Mouse (Mus musculus): Measurements from ENCODE around the gene Snx29.
A peak's percentile ranks its signal among the peaks of the same experiment; 100 is the strongest.

Snx29 gene

DNA sequence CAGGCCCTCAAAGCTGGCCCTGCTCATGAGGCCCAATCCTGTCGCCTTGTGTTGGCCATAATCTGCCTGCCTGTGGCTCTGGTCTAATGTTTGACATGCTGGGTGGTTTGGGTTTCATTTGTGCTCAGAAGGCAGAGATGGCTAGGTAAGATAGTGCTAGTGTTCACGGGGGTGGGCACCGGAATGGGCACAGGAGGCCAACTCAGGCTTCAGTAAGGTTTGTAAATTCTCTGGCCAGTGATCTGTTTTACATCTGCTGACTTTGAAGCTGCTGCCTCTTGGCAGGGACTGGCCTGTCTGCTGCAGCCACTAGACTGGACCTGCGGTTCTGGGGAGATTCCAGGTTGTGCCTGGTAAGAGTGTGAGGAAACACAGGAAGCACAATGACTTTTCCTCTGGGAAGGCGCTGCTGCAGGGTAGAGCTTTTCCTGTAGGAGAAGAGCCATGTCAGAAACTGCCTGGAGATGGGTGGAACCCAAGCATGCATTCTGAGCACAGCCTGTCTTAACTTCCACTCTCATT, 408.4 kb downstream of the Snx29 start:
- no peak for DNase-seq (ENCODE audit: low spot score)

DNA sequence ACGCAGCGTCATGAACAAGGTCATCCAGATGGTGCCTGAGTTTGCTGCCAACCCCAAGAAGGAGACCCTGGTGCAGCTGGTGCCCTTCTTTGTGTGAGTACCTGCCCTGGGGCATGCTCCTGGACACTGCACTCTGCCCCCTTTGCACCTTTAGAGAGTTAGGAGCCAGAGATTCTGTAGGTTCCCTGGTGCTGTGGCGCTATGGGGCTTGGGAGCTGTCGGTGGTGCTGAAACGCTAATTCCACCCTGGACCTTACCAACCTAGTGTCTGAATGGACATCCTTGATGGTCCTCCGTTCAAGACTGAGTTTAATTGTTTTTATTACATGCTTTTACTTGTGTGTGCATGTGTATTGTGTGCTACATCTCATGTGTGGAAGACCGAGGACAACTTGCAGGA, 415.6 kb downstream of the Snx29 start:
- peak; percentile 78 for DNase-seq (ENCODE audit: low spot score)

DNA sequence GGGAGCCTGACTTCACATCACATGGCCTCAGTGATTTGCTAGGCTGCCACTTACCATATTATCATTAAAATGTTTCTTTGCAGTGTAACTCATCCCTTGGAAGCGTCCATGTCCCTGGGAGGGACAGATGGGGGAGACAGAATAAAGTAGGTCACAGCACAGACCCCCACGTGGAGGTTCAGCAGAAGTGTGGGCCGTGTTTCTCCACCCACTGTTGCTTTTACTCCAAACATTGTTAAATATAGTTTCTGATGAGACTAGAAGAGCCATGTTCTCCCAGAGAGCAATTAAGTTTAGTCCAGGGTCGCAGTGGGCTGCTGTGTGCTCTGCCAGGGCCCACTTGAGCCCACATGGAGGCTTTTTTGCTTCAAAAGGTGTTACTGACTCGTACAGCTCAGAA, 419.2 kb downstream of the Snx29 start:
- no peak for DNase-seq (ENCODE audit: low spot score)

DNA sequence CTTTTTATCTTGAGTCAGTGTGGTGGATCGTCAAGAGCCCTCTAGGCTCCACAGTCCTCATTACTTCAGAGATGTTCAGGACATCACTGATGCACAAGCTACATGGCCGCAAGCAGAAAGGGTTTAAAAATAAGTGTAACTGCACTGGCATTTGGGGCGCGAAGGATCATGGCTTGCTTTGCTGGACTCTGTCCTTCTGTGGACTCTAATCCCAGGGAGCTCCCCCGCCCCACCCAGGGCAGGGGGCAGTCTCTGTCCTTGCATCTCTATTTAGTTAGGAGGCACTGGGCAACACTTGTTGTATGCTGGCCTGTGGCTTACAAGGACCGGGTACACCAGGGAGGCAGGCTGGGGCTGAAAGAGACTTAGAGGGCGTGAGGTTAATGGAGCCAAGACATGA, 419.6 kb downstream of the Snx29 start:
- DNase-seq (ENCODE audit: low spot score): no peak

DNA sequence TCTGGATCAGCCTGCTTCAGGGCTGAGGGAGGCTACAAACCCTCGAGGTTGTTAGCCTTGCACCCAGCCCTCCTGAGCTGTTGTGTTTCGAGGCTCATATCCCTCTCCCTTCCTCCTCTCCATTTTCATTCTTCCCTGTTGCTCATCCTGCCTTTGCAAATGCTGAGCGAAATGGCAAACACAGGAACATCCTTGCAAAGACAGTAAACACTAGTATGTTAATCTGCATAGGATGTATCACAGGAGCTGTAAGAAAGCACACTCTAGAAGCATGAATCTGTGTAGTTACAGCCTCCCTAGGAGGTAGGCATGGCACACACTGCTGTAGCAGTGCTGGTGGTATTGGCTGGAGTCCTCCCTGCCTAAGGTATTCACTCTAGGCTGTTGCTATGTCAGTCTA, 420.3 kb downstream of the Snx29 start:
- no peak for DNase-seq (ENCODE audit: low spot score)

DNA sequence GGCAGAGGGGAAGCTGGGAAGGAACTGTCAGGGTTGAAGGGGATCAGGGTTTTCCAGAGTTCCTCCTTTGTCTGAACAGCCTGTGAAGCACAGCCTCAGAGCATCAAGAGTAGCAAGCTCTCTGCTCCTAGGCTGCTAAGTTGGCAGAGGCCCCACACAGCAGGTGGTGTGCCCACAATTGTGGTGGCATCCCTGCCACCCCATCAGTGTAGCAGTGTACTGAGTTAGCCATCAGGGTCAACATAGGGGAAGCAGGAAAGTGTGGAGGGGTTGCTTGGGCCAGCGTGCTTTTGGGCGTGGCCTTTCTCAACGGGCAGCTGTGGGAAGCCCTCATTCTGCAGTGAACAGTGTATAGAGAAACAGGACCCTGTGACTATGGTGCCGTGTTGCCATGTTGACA, 421.0 kb downstream of the Snx29 start:
- no peak for DNase-seq (ENCODE audit: low spot score)

DNA sequence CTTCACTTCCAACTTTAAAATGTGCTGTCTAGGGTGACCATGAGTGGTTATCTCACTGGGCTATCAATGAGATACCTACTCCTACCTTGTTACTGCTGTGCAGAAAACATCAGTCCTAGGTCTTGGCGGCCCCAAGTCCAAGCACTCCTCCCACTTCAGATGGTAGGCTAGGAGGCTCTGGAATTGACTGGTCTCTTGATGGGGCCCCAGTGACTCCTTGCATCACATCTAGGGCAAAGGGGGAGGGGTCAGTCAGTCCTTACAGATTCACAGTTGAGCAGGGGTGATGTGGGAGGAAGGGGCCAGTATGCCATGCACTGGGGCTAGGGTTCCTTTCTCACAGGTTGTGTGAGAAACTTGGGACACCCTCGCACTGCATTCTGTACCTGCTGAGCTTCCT, 423.3 kb downstream of the Snx29 start:
- no peak for DNase-seq (ENCODE audit: low spot score)

DNA sequence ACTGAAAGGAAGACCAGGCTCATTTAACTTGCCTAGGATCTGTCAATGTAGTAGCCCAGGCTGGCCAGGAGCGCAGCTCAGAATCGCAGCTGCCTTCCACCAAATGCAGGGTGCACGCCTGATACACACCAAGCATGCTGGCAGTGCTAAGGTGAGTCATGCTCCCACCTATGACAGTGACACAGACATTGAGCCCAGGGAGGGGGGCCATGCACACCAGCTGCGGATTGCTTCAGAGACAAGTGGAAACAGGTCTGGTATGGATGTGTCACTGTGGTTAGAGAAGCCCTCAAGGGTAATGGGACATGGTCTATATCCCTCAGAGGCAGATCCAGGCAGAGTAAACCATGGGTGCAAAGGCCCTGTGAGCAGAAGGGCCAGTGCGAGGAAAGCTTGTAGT, 425.2 kb downstream of the Snx29 start:
- DNase-seq (ENCODE audit: low spot score): no peak

DNA sequence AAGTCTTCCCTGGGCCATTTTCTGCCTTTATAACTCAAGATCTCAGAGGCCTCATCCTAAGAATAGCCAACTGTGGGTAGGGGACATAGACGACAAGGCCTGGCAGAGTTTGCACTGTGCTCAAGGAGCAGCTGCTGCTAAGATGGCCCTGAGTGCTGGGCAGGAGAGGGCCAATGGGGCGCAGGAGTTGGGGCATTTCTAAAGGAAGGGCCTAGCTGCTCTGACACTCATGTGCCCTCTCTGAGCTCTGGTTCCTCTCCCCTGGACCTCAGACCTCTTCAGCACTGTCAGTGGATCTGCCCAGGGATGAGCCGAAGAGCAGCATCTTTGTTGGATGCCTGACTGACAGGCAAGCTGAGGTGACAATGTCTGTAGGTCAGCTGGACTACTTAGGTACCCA, 426.4 kb downstream of the Snx29 start:
- DNase-seq (ENCODE audit: low spot score): no peak

DNA sequence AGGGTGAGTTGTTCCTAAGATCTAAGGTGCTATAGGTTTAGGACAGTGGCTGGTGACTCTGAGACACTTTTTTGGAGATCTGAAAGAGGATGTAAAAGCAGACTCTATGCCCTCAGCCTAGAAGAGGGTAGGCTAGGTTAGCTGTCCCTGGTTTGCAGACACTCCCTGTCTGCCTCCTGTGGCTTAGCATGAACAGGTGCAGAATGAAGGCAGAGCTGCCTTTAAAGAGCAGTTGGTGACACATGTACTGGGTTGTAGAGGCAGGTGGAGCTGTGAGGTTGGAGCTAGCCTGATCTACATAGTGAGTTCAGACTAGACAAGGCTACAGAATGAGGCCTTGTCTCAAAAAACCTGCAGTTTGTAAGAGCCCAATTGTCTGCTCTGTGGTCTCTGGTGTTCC, 427.9 kb downstream of the Snx29 start:
- no peak for DNase-seq (ENCODE audit: low spot score)

DNA sequence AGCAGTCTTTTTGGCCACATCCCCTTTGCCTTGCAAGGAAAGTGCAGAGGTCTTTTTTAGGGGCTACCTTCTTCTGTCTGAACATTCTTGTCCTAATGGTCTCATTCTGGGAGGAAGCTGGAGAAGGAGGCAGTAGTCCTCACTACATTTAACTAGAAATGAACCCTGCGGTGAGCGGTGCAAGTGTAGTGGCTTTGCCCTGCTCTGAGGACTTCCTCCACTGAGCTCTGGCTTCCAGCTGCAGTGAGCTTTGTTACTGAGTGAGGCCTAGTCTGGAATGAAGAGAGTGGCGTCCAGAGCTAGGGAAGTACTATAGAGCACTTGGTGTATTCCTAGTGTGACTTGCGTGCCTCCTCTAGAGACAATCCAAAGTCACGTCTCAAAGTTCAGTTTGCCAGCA, 429.8 kb downstream of the Snx29 start:
- no peak for DNase-seq (ENCODE audit: low spot score)

DNA sequence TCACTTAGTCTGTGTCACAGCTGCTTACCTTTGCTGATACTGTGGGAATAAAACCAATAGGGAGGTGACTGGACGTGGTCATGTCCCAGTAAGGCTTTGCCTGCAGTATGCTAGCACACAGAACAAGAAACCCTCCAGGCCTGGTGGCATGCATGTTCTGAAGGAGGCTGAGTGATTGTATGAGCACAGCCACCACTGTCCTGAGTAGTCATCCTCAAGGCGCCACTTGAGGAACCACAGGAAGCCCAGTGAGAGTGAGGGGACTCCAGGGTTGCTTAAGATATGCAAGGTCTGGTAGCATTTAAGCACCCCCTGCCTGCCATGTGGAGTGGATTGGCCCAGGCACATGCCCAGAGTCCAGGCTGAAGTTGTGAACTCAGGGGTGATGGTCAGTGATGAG, 430.8 kb downstream of the Snx29 start:
- no peak for DNase-seq (ENCODE audit: low spot score)

DNA sequence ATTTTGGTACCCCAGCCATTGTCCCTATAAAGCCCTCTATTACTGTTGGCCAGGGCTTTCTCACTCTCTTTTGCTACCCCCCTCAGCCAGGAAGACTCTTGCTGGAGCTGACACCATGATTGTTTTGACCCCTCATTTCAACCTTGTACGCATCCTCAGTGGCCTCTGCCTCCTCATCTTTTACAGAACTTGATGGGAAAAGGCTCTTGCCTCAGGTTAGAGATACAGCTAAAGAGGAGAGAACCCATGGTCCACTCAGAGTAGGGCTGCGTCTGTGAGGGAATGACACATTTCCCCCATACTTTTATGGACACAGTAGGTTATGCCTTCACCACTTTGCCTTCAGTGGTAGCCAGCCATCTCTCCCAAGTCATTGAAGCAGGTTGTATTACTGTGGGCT, 431.4 kb downstream of the Snx29 start:
- DNase-seq (ENCODE audit: low spot score): no peak

DNA sequence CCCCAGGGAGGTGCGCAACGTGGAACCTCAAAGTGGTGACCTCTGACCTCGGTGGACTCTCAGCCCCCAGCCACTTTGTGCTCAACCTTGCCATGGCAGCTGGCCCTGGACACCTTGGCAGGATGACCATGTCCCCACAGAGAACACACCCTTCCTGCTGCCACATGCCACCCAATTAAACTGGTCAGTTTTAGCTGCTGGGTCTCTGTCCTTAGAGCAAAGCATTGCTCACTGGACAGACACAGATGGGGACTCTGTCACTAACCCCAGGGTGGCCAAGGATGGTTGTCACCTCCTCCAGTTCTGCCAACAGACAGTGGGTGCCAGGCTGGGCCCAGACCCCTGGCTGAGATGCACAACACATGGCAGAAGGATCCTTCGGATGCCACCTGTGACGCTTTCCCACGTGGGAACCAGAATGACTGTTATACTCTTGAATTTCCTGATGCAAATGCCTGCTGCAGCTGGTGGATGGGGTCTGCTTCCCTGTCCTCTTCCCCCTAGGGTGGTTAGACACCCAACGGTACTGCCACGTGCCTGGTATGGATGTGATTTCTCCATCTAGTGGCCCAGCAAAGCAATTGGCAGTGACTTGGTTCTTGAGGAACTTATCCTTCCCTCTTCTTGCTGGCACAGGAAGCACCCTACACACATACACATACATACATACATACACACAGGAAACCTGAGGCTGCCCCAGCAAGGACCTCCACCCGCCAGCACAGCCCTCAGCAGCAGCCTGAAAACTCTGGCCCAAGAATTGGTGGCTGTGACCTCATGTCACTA, 432.8 kb downstream of the Snx29 start:
- no peak for DNase-seq (ENCODE audit: low spot score)

DNA sequence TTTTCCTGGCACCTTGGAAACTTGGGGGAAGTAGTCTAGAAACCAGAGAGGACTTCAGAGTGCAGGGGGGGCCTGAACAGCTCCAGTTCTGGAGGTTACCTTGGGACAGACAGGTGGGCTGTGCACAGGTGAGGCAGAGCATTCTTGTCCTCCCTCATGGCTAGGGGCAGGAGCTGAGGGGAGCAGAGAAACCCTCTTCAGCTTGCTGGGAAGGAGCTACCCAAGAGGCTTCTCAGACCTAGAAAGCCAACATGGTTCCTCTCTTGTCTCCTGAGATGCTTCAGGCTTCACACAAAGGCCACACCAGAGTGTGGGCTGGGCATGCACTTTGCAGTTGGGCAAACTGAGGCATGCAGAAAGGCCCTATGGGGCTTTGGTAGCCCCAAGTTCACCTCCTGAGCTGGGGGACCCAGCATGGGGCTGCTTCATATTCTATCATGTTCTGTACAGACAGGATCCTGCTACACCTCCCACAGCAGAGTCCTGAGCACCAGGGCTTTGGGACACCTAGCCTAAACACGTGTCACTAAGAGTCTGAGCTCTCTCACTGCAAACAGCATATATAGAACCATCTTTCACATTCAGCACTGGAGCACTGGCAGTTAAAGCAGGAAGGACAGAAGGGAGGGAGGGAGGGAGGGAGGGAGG, 434.0 kb downstream of the Snx29 start:
- DNase-seq (ENCODE audit: low spot score): no peak

DNA sequence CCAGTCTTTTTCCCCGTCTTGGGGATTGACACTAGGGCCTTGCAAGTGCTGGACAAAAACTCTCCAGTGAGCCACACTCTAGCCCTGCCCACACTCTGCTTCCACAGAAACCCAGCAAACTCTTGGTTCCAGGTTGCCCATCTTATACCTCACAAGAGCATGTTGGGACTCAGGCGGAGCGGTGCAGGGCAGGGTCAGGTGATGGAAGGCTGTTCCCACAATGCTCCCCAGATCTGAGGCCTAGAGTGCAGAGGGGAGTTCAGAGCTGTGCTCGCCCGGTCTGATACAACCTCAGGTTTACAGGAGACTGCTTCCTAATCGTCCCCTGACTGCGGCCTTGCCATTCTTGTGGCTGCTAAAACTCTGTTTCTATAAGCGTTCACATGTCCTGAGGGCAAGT, 434.8 kb downstream of the Snx29 start:
- no peak for DNase-seq (ENCODE audit: low spot score)

DNA sequence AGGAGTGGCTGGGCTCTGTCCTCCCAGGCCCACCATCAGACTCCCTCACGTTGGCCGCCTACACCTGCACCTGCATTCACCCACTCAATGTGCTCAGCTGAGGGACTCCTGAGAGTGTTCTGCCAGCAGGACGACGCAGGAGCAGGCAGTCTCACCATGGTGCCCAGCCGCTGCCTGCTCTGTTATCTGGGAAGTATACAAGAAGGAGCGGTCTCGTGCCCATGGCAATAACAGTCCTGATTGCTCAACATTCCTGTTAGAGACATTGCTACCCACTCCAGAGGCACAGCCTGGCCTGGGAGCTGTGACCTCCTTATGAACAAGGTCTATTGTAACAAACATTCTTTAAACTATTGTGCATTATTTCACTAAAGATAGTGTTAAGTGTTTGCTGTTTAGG, 435.2 kb downstream of the Snx29 start:
- DNase-seq (ENCODE audit: low spot score): no peak

DNA sequence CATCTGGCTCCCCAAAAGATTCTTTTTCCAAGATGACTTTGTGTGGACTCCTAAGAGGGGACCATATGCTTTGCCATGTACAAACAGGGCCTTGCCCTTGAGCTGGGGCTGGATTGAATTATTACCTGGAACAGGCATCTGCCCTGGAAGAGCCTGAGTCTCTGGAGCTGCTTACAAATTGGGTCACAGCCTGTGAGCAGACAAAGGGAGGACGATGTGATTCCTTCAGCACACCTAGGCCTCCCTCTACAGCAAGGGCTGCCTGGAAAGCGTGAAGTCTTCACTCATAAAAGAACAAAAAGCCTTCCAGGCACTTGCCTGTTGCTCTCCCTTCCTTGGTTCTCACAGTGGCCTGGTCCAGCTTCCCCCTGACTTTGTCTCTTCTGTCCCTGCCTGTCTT, 449.6 kb downstream of the Snx29 start:
- no peak for DNase-seq (ENCODE audit: low spot score)

DNA sequence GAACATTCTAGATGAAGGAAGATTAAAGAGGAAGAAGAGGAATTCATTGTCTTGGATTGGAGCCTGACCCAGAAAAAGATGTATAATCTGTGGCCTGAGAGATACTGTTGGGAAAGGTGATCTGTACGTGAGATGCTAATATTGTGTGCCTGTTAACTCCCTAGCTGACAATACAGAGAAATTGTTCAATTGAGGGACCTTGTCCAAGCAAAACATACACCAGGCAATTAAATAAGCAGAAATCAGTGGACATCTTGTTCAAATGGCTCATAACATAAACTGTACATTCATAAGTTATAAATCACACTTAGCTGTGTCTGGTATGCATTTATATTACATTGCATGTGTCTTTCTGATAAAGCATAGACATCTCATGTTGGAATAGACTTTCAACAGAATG, 451.6 kb downstream of the Snx29 start:
- DNase-seq (ENCODE audit: low spot score): no peak

DNA sequence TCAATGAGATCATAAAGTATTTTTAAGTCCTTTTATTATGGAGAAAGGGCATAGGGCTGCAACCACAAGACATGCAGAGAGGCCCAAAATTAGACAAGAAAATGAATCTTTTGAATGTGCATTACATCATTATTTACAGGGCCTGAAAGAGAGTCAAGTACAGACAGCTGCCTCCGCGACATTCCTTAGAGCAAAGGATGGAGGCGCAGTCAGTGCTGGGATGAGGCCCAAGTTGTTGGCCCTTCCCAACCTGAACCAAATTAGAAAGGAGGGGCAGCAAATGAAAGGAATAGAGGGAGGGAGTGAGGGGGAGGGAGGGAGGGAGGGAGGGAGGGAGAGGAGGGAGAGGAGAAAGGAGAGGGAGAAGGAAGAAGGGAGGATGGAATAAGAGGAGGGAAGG, 453.8 kb downstream of the Snx29 start:
- DNase-seq (ENCODE audit: low spot score): no peak

DNA sequence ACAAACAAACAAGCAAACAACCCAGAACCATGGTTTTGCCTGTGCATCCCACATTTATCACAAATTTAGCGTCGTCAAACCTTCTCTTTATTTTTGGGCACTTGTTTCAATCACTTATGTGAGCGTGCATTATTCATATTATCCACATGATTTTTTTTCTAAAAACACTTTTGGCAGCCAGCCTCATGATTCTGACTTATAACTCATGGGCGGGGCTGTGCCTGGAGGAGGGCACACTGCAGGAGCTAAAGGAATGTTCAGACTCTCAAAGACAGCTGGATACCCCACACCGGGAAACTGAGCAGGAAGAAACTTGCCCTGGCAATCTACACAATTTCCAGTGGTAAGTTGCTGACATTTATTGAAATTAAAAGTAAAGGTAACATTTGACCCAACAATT, 455.5 kb downstream of the Snx29 start:
- no peak for DNase-seq (ENCODE audit: low spot score)

DNA sequence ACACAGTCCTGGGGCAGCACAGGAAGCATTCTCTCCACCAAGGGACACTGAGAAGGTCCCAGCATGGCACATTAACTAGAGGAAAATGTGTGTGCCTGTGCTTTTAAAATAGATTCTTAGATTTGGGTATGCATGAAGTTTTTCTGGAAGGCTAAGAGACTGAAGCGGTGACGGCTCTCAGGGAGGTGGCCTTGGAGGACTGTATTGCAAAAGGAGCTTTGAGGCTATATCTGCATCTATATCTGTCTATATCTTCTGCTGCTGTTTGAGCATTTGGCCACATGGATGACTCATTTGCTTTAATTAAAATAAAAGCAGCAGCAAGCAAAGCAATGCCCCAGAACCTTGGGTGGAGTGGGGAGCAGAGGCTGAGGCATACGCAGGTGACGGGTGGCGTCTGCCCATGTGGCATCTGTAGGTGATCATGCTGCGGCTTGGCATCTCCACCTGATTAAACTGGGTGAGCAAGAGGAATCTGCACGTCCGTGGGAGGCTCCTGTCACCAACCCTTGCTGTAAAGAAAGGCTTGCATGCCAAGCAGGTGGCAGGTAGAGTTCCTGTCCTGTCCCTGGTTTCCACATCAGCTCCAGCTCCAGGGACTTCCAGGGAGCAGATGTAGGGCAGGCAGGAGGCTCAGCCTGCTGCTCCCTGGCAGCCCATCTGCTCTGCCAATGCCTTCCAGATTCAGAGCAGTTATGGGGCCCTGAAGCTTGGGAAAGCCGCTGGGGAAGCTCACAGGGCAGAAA, 456.2 kb downstream of the Snx29 start:
- DNase-seq (ENCODE audit: low spot score): no peak

DNA sequence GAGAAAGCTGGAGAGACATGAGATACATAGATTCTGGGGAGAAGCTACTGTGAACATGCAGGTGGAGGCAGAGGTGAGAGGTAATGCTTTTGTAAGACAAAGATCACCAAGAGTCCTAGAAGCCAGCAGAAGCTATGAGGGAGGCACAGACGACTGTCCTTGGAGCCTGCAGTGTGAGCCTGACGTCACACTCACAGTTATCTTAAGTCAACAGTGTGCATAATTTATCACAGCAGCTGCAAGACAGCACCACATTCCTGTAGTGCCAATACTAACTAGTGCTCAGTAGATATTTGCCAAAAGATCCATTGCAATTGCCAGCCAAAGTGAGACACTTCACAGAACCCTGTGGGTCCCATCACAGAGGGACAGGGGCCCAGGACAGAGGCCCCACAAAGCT, 459.4 kb downstream of the Snx29 start:
- DNase-seq (ENCODE audit: low spot score): peak; percentile 18
